ENCODE assay signal across 18 mouse cellular contexts in genomic region chr6:102755010-102755409, GRCm38 (mm10).
DNase-seq lines count a peak whose midpoint lies in the region; ATAC-seq and TF ChIP-seq lines count a peak whose summit lies in the region.
"Had no signal": no experiment of that assay in that cellular context is flagged by ENCODE, and none has a peak within 500 bp of the region (broad histone marks: within the 10 kb centered on the region; RNA-seq: fewer than 3 reads in every experiment).

No protein-coding gene starts in this region.

- no peaks in the 10 kb centered on the region for H3K27me3 ChIP-seq in lung, embryonic 14.5 days (ENCODE audit: insufficient read depth, low read length)
- no peaks in the 10 kb centered on the region for H3K27me3 ChIP-seq in midbrain, embryonic 16.5 days (ENCODE audit: control insufficient read depth, insufficient read depth, low read depth, low read length)
- H3K27me3 ChIP-seq: embryonic facial prominence, embryonic 12.5 days; forebrain, embryonic 15.5 days had no signal

- ATAC-seq in lung, embryonic 14.5 days (ENCODE audit: insufficient read depth), result no peak
- ATAC-seq in midbrain, embryonic 16.5 days, result no peak
- ATAC-seq: forebrain, embryonic 15.5 days; forebrain, postnatal 0 days had no signal

- WGBS in lung, embryonic 14.5 days, result 45% methylated on average over 1 of the region's 1 CpGs
- WGBS in midbrain, embryonic 16.5 days, result 58% methylated on average over 1 of the region's 1 CpGs

- H3K4me2 ChIP-seq in lung, embryonic 14.5 days, result no peak overlapping the region
- H3K4me2 ChIP-seq in midbrain, embryonic 16.5 days (ENCODE audit: low read length), result no peak overlapping the region
- H3K4me2 ChIP-seq: embryonic facial prominence, embryonic 12.5 days; forebrain, embryonic 15.5 days had no signal

- no peak for TF ChIP-seq CTCF in lung, embryonic 14.5 days (IDR thresholded peaks at IDR 0.05; ENCODE audit: low read depth)

- H3K9ac ChIP-seq in lung, embryonic 14.5 days, result no peak overlapping the region
- no peak overlapping the region for H3K9ac ChIP-seq in midbrain, embryonic 16.5 days (ENCODE audit: low read depth, low read length)
- H3K9ac ChIP-seq: embryonic facial prominence, embryonic 12.5 days; forebrain, embryonic 15.5 days; forebrain, postnatal 0 days had no signal

- no peaks in the 10 kb centered on the region for H3K36me3 ChIP-seq in lung, embryonic 14.5 days (ENCODE audit: insufficient read depth)
- no peaks in the 10 kb centered on the region for H3K36me3 ChIP-seq in midbrain, embryonic 16.5 days (ENCODE audit: control insufficient read depth, insufficient read depth, low read length)
- H3K36me3 ChIP-seq: embryonic facial prominence, embryonic 10.5 days; embryonic facial prominence, embryonic 12.5 days; forebrain, embryonic 15.5 days had no signal

- peak; percentile 2 to 9 for DNase-seq in cerebellum, postnatal 14 days
- no peak for DNase-seq in cerebellum, adult 18-20 months
- DNase-seq in lung, embryonic 14.5 days, result peak; percentile 0
- DNase-seq in lung, postnatal 4 days, result no peak
- peak; percentile 6 for DNase-seq in NIH3T3 (ENCODE audit: low read depth)
- DNase-seq in ovary, adult 18-20 months (ENCODE audit: low spot score), result no peak
- DNase-seq: adrenal gland, adult 2 months; adrenal gland, postnatal 10 days; adrenal gland, postnatal 25 days; cerebellum, adult 11-12 months; cerebellum, adult 8-10 months; cerebellum, adult 9-11 months; cerebellum, postnatal 25 days; forebrain, postnatal 0 days had no signal

- H3K27ac ChIP-seq in lung, embryonic 14.5 days (ENCODE audit: low read depth), result no peak overlapping the region
- no peak overlapping the region for H3K27ac ChIP-seq in midbrain, embryonic 16.5 days (ENCODE audit: low read length)
- H3K27ac ChIP-seq: embryonic facial prominence, embryonic 10.5 days; embryonic facial prominence, embryonic 12.5 days; forebrain, embryonic 15.5 days had no signal

- no peaks in the 10 kb centered on the region for H3K9me3 ChIP-seq in lung, embryonic 14.5 days (ENCODE audit: low read depth, low read length)
- no peaks in the 10 kb centered on the region for H3K9me3 ChIP-seq in midbrain, embryonic 16.5 days (replicated peaks; ENCODE audit: control insufficient read depth, low read length, poor library complexity, severe bottlenecking)
- H3K9me3 ChIP-seq: embryonic facial prominence, embryonic 10.5 days; embryonic facial prominence, embryonic 12.5 days; forebrain, embryonic 15.5 days had no signal

- no peak overlapping the region for H3K4me3 ChIP-seq in lung, embryonic 14.5 days (ENCODE audit: low read depth, low read length)
- no peak overlapping the region for H3K4me3 ChIP-seq in midbrain, embryonic 16.5 days (ENCODE audit: low read depth, low read length)
- H3K4me3 ChIP-seq: embryonic facial prominence, embryonic 10.5 days; embryonic facial prominence, embryonic 12.5 days; forebrain, embryonic 15.5 days had no signal

- H3K4me1 ChIP-seq in lung, embryonic 14.5 days (ENCODE audit: insufficient read depth), result no peaks in the 10 kb centered on the region
- no peaks in the 10 kb centered on the region for H3K4me1 ChIP-seq in midbrain, embryonic 16.5 days (ENCODE audit: control insufficient read depth, insufficient read depth, low read length)
- H3K4me1 ChIP-seq: embryonic facial prominence, embryonic 10.5 days; embryonic facial prominence, embryonic 12.5 days; forebrain, embryonic 15.5 days had no signal

Comparison
In these comparisons a context has a peak if more than half of its experiments do, and no peak if none do; other contexts are left out.
1. DNase-seq: peak in cerebellum, postnatal 14 days (2 of 2), lung, embryonic 14.5 days (single experiment) and NIH3T3 (single experiment); none in cerebellum, adult 18-20 months (0 of 2), lung, postnatal 4 days (0 of 2) and ovary, adult 18-20 months (single experiment).